Comparison of ENCODE assay signal across 20 mouse cellular contexts in genomic region chr10:79544631-79545030, GRCm38 (mm10). TPM values are rescaled to one million over a fixed set of nuclear protein-coding genes. Genes with fewer than 3 reads are reported as not detected.
"Had no signal": no experiment of that assay in that cellular context is flagged by ENCODE, and none has a peak within 500 bp of the region (broad histone marks: within the 10 kb centered on the region; RNA-seq: fewer than 3 reads in every experiment).

No protein-coding gene starts in this region.

- H3K9me3 ChIP-seq: liver, embryonic 15.5 days; midbrain, embryonic 12.5 days had no signal

- DNase-seq: kidney, adult 11 months; kidney, adult 9 months; kidney, postnatal 14 days; left cerebral cortex, postnatal 4 days; lung, embryonic 14.5 days; lung, postnatal 10 days; right cerebral cortex, postnatal 14 days; thymus, adult 18-20 months; thymus, postnatal 14 days had no signal

- H3K27me3 ChIP-seq: liver, embryonic 15.5 days; midbrain, embryonic 12.5 days had no signal

- H3K9ac ChIP-seq: liver, embryonic 15.5 days; lung, embryonic 14.5 days; midbrain, embryonic 12.5 days had no signal

- H3K4me3 ChIP-seq: liver, embryonic 15.5 days; midbrain, embryonic 12.5 days had no signal

- H3K4me2 ChIP-seq: liver, embryonic 15.5 days; lung, embryonic 14.5 days; midbrain, embryonic 12.5 days had no signal

- H3K27ac ChIP-seq: hindbrain, postnatal 0 days; liver, embryonic 15.5 days; midbrain, embryonic 12.5 days had no signal

- ATAC-seq: hindbrain, postnatal 0 days had no signal

- H3K4me1 ChIP-seq: midbrain, embryonic 12.5 days had no signal

RNA-seq across cellular contexts. Expression of gene Theg, which starts 42.5 kb away (rescaled TPM):
- total RNA-seq: hindbrain, postnatal 0 days; layer of hippocampus, postnatal 14 days; left cerebral cortex, postnatal 10 days; left cerebral cortex, postnatal 4 days; megakaryocyte-erythroid progenitor cell, adult 5-6 weeks; midbrain, postnatal 0 days had no signal
- polyA plus RNA-seq: hindbrain, postnatal 0 days; large intestine, adult 2 months; limb, embryonic 14.5 days; liver, embryonic 15.5 days; lung, embryonic 14.5 days; midbrain, embryonic 12.5 days; midbrain, postnatal 0 days; neural tube, embryonic 14.5 days; stomach, embryonic 16.5 days had no signal
